ENCODE assay signal across 14 mouse cellular contexts in the genomic region with DNA sequence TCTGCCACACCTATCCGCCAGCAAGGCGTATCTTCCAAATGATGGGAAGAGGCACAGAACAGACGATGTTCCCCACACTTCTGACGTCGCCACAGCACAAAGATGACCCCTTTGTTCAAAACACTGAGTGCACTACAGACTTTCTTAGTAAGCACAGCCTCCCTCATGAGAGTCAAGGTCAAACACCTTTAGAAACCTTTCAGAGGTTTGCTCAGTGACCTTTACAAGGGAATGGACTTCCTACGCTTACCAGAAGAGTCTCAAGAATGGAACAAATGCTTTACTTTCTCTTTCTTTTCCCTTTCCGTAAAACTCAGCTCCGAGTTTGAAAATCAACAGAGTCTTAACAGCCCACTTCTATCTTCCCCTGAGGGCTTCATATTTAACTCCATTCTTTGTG.
"Had no signal": no experiment of that assay in that cellular context is flagged by ENCODE, and none has a peak within 500 bp of the region (broad histone marks: within the 10 kb centered on the region; RNA-seq: fewer than 3 reads in every experiment).

No protein-coding gene starts in this region.

- H3K4me3 ChIP-seq: layer of hippocampus, adult 2 months; liver, embryonic 13.5 days; stomach, embryonic 15.5 days had no signal

- H3K27ac ChIP-seq: layer of hippocampus, adult 2 months; liver, embryonic 13.5 days; stomach, embryonic 15.5 days had no signal

- H3K36me3 ChIP-seq: liver, embryonic 13.5 days; stomach, embryonic 15.5 days had no signal

- H3K9me3 ChIP-seq: liver, embryonic 13.5 days; stomach, embryonic 15.5 days had no signal

- H3K4me1 ChIP-seq: liver, embryonic 13.5 days; stomach, embryonic 15.5 days had no signal

- H3K9ac ChIP-seq: liver, embryonic 13.5 days; stomach, embryonic 15.5 days had no signal

- DNase-seq: kidney, adult 18-20 months; kidney, adult 9 months; kidney, postnatal 10 days; layer of hippocampus, adult 9-11 months; liver, embryonic 13.5 days; lung, adult 2 months; lung, postnatal 14 days; lung, postnatal 4 days; midbrain, embryonic 14.5 days; right cerebral cortex, postnatal 25 days; spleen, adult 18-20 months; thymus, postnatal 25 days had no signal
